Mouse (Mus musculus): ENCODE measurements around the gene Khdc1a. TPM values are rescaled to one million over a fixed set of nuclear protein-coding genes. Genes with fewer than 3 reads are reported as not detected.

Gene Khdc1a
- total RNA-seq, 2 experiments from 2014 or later, result not detected

- DNase-seq (ENCODE audit: low spot score in 2 of 2), result no peak
These were observed 41.8 kb downstream of the Khdc1a start for GRCm38 (mm10) chr1:21391138-21391671.

Other genes with a start within 250 kb of the Khdc1a start
- gene Tmem14a, start 131.1 kb upstream of the Khdc1a start, total RNA-seq (2021), result 1 to 10 TPM; 5.5 to 5.9 TPM
- 10 to 100 TPM; 49.5 to 68.4 TPM for gene Gsta3, start 109.1 kb upstream of the Khdc1a start, total RNA-seq (2021)
- gene Khdc1c, start 18.7 kb downstream of the Khdc1a start, total RNA-seq (2021), result not detected
- not detected for gene Khdc1b, start 33.9 kb downstream of the Khdc1a start, total RNA-seq (2021)

Measured in adrenal gland, adult 18-20 months (tissue).